In the genomic region with DNA sequence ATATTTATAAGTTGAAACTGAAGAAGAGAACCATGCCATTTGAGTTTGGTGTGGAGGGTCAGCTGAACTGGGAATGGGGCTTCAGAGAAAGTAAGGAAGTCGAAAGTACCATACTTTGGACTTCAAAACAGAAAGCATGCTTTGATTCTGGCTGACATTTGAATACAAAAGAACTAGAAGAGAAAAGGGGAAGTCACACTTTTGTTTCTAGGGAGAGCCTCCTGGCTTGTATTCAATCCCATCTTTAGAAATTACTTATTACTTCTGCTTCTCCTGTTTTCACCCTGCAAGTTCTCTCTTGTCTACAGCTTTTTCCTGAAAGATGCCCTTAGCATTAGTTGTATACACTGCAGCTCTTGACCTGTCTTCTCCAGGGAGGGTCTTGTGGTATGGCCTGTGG, we compare ENCODE assay signal across 16 mouse cellular contexts.
"Had no signal": no experiment of that assay in that cellular context is flagged by ENCODE, and none has a peak within 500 bp of the region (broad histone marks: within the 10 kb centered on the region; RNA-seq: fewer than 3 reads in every experiment).

No protein-coding gene starts in this region.

- H3K27ac ChIP-seq: layer of hippocampus, adult 2 months; limb, embryonic 13.5 days; liver, embryonic 14.5 days; midbrain, embryonic 12.5 days; neural tube, embryonic 15.5 days had no signal

- H3K4me3 ChIP-seq: layer of hippocampus, adult 2 months; limb, embryonic 13.5 days; megakaryocyte, embryonic 14.5 days; midbrain, embryonic 12.5 days; myocyte; neural tube, embryonic 15.5 days had no signal

- H3K4me2 ChIP-seq: limb, embryonic 13.5 days; midbrain, embryonic 12.5 days; neural tube, embryonic 15.5 days had no signal

- ATAC-seq: intestine, postnatal 0 days had no signal

- H3K9ac ChIP-seq: limb, embryonic 13.5 days; liver, embryonic 14.5 days; midbrain, embryonic 12.5 days; neural tube, embryonic 15.5 days had no signal

- H3K9me3 ChIP-seq: limb, embryonic 13.5 days; megakaryocyte, embryonic 14.5 days; midbrain, embryonic 12.5 days; neural tube, embryonic 15.5 days had no signal

- H3K27me3 ChIP-seq: limb, embryonic 13.5 days; megakaryocyte, embryonic 14.5 days; midbrain, embryonic 12.5 days; neural tube, embryonic 15.5 days had no signal

- H3K4me1 ChIP-seq: limb, embryonic 13.5 days; midbrain, embryonic 12.5 days; neural tube, embryonic 15.5 days had no signal

- DNase-seq: kidney, adult 8-10 months; kidney, postnatal 10 days; kidney, postnatal 4 days; left cerebral cortex, postnatal 4 days; lung, adult 18-20 months; right cerebral cortex, adult 18-20 months; right cerebral cortex, postnatal 25 days; thymus, postnatal 4 days had no signal
